Mouse (Mus musculus) cortical plate, adult 2 months (tissue): ENCODE results near the gene Asf1a.

Experiments used
- CTCF ChIP-seq: fragments of 200-500 bp; IDR thresholded peaks from 2 replicates; pipeline ENCODE4 v1.5.1; 2011; ENCODE audit warnings: mild to moderate bottlenecking, control low read depth, low read length; ENCODE audit not compliant: insufficient read depth; ENCODE audit errors: extremely low read depth
- POLR2A ChIP-seq: fragments of 200-500 bp; IDR thresholded peaks from 2 replicates; pipeline ENCODE4 v1.6.1; 2011; ENCODE audit warnings: mild to moderate bottlenecking, low read length, control low read depth; ENCODE audit not compliant: insufficient read depth; ENCODE audit errors: extremely low read depth

DNA sequence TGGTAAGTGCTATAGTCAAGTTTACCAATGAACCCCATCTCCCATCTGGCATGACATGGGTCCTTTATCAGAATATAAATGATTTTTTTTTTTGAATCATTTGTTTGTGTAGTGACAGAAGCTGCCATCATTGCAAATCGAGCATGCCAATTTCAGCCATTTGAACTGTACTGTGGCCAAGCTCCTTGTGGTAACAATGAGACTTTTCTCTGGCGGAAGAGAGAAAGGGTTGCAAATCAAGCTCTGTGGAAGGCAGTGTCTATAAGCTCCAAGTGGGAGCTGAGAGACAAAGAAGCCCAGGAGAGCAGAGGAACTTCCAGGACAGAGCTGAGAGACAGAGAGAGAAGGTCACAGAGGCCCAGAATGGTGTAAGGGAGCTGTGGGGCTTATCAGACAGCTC is 31.0 kb upstream of the Asf1a start:
- TF ChIP-seq CTCF = no peak
- TF ChIP-seq POLR2A = no peak
